Mouse (Mus musculus) inflammation-experienced regulatory T-cells, adult 6 months (primary cell): ENCODE results near the gene Taok2. TPM values are rescaled to one million over a fixed set of nuclear protein-coding genes. Genes with fewer than 3 reads are reported as not detected.
"Not testable (repeated sequence)": the region's sequence is repeated elsewhere in the genome, so short reads cannot be mapped to it uniquely, and the experiment has no call there.

Source experiments
- ATAC-seq: one replicate; pipeline ENCODE4 v1.8.0; 2017
- polyA plus RNA-seq, 3 experiments: library from polyadenylated mRNA; unstranded; fragments of 100-300 nt; shearing (Covaris generic); gene quantifications; one replicate each; pipeline ENCODE4 v1.2.1; 2017

Gene Taok2
- polyA plus RNA-seq: 10 to 100 TPM; 16.8 to 20.3 (median 19.6) TPM

- peak; percentile 93 for ATAC-seq
Measured at GRCm38 (mm10) chr7:126884286-126885164, at the start of gene Taok2. Gene Taok2 (minus strand): TSS chr7:126884703.

DNA sequence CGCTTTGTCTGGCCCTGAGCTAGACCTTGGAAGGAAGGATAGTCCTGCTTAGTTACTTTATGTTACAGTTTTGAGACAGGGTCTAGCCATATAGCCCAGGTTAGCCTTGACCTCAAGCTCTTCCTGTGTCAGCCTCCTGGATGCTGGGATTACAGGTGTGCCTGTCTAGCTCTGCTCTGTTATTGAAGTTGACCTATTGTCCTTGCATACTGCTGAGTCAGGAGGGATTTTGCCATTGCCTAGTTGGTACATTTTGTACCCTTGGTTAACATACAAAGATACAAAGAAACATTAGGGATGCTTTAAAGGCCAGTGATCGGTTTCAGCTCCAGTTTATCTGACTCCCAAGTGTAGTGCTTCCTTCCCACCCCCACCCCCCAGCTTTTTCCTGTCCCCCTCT lies 48.1 kb upstream of the Taok2 start:
- no peak for ATAC-seq

DNA sequence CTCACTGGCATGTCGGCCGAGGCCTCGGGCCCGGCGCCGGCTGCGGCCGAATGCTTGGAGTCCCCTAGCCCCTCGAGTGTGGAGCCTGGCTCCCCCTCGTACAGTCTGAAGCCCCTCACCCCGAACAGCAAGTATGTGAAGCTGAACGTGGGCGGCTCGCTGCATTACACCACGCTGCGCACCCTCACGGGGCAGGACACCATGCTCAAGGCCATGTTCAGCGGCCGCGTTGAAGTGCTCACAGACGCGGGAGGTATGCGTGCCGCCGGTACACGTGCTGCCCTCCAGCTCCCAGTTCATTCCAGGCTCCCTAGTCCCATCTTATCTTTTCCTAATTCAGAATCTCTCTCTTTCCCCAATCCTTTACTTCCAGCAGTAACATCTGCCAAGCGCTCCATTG lies 44.5 kb upstream of the Taok2 start:
- ATAC-seq: peak; percentile 27

- ATAC-seq: peak; percentile 93
Measured at GRCm38 (mm10) chr7:126928384-126929037, 44.0 kb upstream of the Taok2 start, which contains the start of gene Kctd13. Gene Kctd13 (plus strand): TSS chr7:126928879.

GRCm38 (mm10) chr7:126926299-126926698 lies 41.8 kb upstream of the Taok2 start:
- no peak for ATAC-seq

DNA sequence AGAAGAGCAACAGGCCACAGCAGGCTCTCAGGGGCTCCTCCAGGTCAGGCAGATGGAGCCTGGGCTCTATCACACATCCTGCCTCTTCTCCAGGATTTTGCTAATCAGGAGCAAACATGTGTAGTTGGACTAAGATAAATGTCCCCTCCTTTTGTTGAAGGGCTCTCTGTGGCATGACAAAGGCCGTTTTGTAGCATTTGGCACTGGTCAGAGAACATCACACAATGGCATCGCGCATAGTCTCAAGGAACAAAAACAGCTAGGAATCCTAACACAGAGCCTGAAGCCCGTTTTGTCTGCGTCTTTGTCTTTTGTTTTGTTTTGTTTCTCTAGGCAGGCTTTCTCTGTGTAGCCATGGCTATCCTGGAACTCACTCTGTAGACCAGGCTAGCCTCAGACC lies 39.5 kb upstream of the Taok2 start:
- ATAC-seq: no peak

- ATAC-seq: no peak
Measured at GRCm38 (mm10) chr7:126922624-126923060, 38.1 kb upstream of the Taok2 start, which contains the start of gene Tmem219. Gene Tmem219 (minus strand): TSS chr7:126922917.

- no peak for ATAC-seq
Measured at GRCm38 (mm10) chr7:126921563-126921962, 37.1 kb upstream of the Taok2 start.

GRCm38 (mm10) chr7:126919973-126920372 lies 35.5 kb upstream of the Taok2 start:
- no peak for ATAC-seq

GRCm38 (mm10) chr7:126918356-126918755 lies 33.9 kb upstream of the Taok2 start:
- not testable (repeated sequence) for ATAC-seq

- ATAC-seq: no peak
Measured at GRCm38 (mm10) chr7:126914844-126915243, 30.3 kb upstream of the Taok2 start.

- ATAC-seq: no peak
Measured at GRCm38 (mm10) chr7:126905590-126905989, 21.1 kb upstream of the Taok2 start.

DNA sequence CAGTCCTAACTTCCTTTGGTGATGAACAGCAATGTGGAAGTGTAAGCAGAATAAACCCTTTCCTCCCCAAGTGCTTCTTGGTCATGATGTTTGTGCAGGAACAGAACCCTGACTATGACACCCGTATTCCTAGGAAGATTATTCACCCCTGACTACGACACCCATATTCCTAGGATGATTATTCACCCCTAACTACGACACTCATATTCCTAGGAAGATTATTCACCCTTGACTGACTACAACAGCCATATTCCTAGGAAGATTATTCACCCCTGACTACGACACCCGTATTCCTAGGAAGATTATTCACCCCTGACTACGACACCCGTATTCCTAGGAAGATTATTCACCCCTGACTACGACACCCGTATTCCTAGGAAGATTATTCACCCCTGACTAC lies 15.3 kb upstream of the Taok2 start:
- ATAC-seq: not testable (repeated sequence)

GRCm38 (mm10) chr7:126898102-126898990 lies 13.8 kb upstream of the Taok2 start:
- peak; percentile 78 for ATAC-seq

DNA sequence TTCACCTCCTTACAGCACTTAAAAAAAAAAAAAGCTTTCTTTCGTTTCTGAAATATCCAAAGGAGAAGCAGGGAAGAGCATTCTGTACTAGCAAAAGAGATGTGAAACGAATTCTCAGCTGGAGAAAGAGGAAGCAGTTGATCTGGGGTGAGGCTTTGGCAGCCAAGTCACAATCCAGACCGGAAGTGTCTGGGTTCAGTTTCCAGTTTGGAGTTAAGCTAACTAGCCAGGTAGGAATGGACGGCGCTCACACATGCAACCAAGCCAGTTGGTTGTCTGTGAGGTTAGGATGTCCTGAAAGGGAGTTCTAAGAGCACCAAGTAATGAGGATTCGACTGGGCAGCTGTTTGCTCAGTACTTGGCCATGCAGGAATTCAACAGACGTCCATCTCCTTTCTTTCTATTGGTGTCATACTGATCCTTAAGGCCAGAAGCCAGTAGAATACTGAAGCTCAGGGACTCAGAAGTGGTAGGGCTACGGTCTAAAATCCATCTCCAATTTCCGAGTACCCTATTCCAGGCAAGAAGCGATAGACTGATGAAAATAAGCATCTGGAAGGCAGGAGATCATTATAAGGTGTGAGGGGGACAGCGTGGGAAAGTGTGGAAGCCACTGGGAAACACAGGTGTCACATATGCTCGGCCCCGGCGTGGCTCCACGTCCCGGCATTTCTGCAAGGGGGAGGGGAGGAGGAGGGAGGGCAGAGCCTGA lies 13.0 kb upstream of the Taok2 start:
- ATAC-seq: peak; percentile 49

- no peak for ATAC-seq
Measured at GRCm38 (mm10) chr7:126896912-126897311, 12.4 kb upstream of the Taok2 start.

- no peak for ATAC-seq
Measured at GRCm38 (mm10) chr7:126888852-126889251, 4.3 kb upstream of the Taok2 start.

DNA sequence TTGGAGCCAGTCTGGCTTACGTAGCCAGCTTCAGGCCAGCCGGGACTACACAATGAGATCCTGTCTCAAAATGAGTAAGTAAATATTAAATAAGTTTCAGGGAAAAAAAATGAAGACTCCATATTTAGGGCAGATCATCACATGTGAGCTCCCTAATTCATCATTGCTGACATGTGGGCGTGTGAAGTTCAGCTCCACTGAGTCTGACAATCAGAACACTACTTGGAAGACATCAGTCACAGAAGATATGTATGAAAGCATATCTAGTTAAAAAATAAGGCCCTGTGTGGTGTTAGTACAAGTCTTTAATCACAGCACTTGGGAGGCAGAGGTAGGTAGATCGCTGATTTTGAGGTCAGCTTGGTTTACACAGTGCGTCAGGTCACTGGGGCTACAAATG lies 2.8 kb upstream of the Taok2 start:
- no peak for ATAC-seq

- ATAC-seq: no peak
Measured at GRCm38 (mm10) chr7:126883731-126884181, 747 bp downstream of the Taok2 start.

- ATAC-seq: no peak
Measured at GRCm38 (mm10) chr7:126881040-126881439, 3.5 kb downstream of the Taok2 start.

DNA sequence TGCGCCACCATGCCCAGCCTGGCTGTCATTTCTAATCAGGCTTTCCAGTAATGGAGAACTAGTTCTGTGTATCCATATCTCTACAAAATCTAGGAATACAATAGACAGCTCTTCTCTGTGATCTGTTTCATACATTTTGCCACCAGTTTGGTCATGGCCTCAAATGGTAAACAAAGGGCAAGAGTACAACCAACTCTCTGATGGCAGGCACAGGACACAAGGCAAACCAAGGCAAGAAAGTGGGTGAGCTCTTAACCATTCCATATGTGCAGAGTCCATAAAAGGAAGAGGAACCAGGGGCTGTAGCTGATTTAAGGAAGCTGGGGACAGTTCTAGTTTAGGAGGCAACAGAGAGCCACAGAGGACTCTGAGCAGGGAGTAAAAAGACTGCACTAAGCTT lies 7.3 kb downstream of the Taok2 start:
- ATAC-seq: no peak

DNA sequence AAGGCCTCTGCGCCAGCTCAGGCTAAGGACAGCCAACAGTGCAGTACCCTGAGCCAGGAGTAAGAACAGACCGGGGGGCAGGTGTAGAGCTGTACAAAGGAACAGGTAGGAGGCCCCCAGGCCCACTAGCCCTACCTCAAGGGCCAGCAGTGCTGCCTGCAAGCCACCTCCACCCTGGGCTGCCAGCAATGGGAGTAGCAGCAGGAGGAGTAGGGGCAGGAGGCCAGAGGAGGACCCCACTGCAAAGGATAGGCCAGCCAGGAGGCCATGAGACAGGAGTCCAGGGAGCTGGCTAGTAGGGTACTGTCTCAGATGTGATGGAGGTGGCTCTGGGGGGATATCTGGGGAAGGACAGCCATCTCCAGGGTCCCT lies 14.0 kb downstream of the Taok2 start:
- ATAC-seq: no peak
